Mouse (Mus musculus) right cerebral cortex, adult 18-20 months (tissue): ENCODE data around the gene Ttc14.

ENCODE experiments used
- DNase-seq: peaks from one replicate; pipeline ENCODE4 v3.0.0; 2022; ENCODE audit warnings: mixed read lengths

The Ttc14 gene

DNA sequence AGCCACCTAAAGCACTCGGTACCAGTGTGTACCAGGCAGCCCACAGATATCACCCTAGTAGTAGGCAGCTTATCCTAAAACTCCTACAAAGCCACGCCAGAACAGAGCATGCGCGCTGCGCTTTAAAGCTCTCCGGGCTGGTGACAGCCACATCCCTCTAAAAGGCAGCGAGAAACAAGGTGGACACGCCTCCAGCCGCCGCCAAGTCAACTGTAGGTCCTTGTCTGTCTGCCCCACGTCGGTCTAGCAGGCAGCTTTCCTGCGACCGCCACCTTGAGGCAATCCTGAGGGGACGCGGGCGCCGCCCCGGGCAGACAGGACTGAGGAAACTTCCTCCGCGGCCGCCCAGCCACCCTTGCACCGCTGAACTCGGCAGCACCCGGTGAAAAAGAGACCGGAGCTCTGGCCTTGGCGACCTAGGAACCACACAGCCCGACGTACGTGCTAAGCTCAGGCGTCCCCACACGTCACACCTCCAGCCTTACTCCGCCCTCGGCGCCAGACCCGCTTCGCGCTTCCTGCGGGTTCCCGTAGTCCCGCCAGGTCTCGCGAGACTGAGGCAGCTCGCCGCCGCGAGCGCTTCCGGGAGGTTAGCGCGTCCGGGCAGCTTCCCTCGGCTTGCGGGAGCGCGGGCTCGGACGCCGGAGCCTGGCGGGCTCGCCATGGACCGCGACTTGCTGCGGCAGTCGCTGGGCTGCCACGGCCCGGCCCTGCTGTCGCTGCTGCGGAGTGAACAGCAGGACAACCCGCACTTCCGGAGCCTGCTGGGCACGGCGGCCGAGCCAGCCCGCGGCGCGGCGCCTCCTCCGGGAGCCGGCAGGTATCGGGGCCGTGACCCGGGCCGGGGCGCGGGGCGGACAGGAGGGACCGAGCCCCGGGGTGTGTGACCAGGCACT is at the start of gene Ttc14:
Ttc14 (plus strand) TSS at position 216 of the 896 bp plus-strand sequence.
- peak; percentile 98 for DNase-seq

- no peak for DNase-seq
Measured at GRCm38 (mm10) chr3:33790975-33791374, 8.7 kb upstream of the Ttc14 start.

DNA sequence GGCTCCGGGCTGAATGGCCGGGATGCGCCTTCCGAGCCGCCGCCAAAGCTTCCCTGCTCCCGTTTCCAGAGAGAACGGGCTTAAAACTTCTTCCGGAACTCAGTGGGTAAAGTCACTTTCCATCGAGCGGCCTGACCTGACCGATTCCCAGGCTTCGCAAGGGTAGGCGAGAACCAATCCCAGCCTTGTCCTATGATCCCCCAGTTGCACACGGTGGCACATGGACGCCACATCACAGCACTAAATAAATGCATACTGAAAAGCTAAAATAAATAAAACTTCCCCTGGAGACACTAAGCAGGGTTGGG is 835 bp downstream of the Ttc14 start:
- DNase-seq = no peak

GRCm38 (mm10) chr3:33807151-33807550 is 7.5 kb downstream of the Ttc14 start:
- no peak for DNase-seq

DNA sequence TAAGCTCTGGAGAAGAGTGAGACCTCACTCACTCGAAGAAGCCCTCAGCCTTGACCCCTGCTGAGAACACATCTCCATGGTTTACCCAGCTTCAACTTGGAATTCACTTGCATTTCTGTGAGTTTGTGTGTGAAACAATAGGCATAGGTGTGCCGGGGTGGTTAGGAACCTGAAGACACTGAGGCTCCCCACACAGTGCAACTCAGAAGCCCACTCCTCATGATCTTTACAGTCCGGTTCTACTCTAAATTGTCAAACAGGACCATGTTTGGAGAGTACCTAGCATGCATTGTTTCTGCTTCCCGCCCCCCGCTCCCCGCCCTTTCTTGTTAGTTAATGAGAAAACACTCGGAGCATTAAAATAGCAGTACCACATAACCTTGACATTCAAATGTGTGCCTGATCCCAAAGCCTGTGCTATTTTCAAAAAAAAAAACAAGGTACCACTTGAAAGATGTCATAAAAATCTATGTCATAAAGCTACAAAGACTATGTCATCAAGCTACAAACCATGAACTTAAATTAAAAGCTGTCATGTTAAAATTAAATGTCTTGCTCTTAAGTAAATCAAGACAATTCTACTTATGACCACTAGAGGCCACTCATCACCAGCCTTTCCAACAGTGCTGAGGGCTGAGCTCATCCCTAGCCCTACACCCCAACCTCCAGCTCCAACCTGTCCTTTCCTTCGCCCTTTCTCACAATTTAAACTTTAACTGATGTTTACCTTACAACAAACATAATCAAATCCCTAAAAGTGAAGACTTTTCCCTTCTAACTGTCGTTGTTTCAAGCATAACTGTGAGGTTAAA is 24.7 kb downstream of the Ttc14 start:
- DNase-seq = no peak

- DNase-seq = no peak
Measured at GRCm38 (mm10) chr3:33832351-33832750, 32.7 kb downstream of the Ttc14 start.

GRCm38 (mm10) chr3:33836576-33836975 is 36.9 kb downstream of the Ttc14 start:
- DNase-seq = no peak

- DNase-seq = no peak
Measured at GRCm38 (mm10) chr3:33838877-33839276, 39.2 kb downstream of the Ttc14 start.

DNA sequence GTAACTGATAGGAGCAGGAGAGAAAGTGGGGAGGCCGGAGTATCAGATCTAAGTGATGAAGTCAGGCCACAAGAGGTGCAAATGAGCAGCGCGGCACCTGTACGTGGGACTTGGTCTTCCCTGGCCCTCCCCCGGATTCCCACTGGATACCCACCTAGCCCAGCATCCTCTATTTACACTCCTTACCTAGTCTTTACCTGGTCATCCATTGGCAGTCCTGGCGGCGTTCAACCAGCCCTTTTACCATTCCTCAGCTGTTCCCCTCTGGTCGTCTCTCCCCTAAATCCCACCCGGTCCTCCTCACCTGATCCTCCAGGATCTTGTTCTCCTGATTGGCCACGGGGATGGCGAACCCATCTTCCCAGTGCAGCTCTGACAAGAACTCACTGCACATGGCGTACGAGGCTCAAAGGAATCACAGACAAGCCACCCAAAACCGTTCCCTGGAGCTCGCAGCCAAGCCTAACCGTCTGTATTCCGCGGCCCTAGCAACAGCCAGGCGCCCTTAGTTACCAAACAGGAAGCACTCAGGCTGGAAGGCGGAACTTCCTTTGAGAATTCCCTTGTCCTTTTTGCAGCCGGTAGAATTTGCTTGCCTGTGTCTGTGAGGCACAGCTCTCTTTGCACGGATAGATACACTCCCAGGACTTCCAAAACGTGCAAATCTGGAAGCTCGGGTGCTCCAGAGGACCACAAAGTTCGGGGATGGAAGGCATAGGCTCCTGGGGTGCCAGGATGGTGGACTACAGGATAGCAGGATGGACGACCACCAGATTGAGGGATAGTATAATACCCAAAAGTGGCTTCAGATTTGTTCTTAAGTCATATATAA is 44.4 kb downstream of the Ttc14 start, which contains the start of gene Ccdc39:
Ccdc39 (minus strand) TSS at position 510 of the 832 bp plus-strand sequence.
- DNase-seq = peak; percentile 88

DNA sequence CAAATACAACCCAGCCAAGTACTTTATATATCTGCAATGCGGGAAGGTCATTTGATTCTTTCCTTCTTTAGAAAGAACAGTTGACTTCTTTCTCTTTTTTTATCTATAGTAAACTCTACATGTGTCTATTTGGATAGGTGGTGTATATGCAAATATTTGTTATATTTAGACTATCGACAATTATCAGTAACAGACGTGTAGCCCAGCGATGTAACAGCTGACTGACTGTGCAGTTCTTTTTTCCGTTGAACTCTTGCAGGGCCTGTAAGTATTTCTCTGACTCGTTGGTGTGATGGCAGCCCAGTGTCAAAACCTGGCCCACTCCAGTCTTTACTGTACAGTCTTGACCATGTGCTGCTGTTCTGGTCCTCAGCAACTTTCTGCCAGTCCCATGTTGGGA is 47.0 kb downstream of the Ttc14 start:
- DNase-seq = no peak

DNA sequence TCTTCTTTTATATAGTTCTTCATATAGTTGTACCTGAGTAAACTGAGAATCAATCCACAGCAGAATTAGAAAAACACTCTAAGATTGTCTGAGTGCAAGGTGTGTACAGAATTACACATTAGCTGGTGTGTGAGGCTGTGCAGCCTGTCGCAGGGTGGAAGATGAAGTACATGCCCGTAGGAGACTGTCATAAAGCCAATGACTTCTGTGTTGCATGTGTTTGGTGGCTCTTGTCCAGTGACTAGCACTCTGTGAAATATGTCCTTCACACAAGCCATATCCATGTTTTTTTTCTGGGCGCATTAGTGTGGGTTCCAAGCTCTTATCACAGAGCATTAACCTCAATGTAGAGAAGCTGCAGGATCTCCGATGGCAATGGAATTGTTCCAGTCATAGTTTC is 51.2 kb downstream of the Ttc14 start:
- DNase-seq = no peak

GRCm38 (mm10) chr3:33853062-33853461 is 53.4 kb downstream of the Ttc14 start:
- peak; percentile 9 for DNase-seq

- DNase-seq = no peak
Measured at GRCm38 (mm10) chr3:33858939-33859338, 59.3 kb downstream of the Ttc14 start.

GRCm38 (mm10) chr3:33864000-33864540 is 64.4 kb downstream of the Ttc14 start:
- no peak for DNase-seq
